Comparison of ENCODE assay signal across 8 mouse cellular contexts in the genomic region with DNA sequence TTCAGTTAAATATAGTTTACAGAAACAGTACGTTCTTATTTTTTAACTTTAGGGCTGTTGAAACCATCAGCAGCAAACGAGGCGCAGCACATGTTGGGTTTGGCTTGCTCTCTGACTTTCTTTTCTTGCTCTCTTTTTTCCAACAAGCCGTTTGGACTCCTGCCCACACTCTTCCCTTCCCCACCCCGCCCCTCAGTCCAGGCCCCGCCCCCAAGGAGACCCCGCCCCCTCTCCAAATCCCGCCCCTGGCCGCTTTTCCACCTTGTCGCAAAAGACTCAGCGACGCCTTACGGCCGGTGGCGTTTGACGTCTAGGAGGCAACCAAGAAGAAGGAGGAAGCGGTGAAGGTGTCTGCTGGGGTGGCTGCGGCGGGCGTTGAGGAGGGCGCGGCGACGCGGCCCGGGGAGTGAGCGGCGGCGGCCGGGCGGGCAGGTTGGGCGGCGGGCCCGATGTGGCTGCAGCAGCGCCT. TPM values are rescaled to one million over a fixed set of nuclear protein-coding genes. Genes with fewer than 3 reads are reported as not detected.
DNase-seq lines count a peak whose midpoint lies in the region; ATAC-seq and TF ChIP-seq lines count a peak whose summit lies in the region.

A gene (plus strand): TSS at position 320 of the 469 bp plus-strand sequence.

- peaks cover 7 to 34% of the 10 kb centered on the region in 2 experiments for H3K4me1 ChIP-seq in MEL (ENCODE audit: control insufficient read depth in 1 of 2, insufficient read depth in 2 of 2, low read length in 2 of 2)
- peaks cover 10% of the 10 kb centered on the region for H3K4me1 ChIP-seq in cerebellum, adult 2 months (ENCODE audit: control insufficient read depth, insufficient read depth, low read length)
- H3K4me1 ChIP-seq in forebrain, postnatal 0 days (ENCODE audit: insufficient read depth) = peaks cover 15% of the 10 kb centered on the region
- peaks cover 33% of the 10 kb centered on the region for H3K4me1 ChIP-seq in lung, embryonic 16.5 days (replicated peaks; ENCODE audit: control insufficient read depth, insufficient read depth, low read length)

- H3K9ac ChIP-seq in MEL (ENCODE audit: control insufficient read depth, low read depth, low read length, poor library complexity, severe bottlenecking) = peak within 1 kb of the TSS; percentile 86
- H3K9ac ChIP-seq in forebrain, postnatal 0 days = peak within 1 kb of the TSS; percentile 77
- H3K9ac ChIP-seq in lung, embryonic 16.5 days (ENCODE audit: low read length) = peak within 1 kb of the TSS; percentile 88

- H3K9me3 ChIP-seq in MEL (replicated peaks; ENCODE audit: insufficient read depth, low read length) = no peaks in the 10 kb centered on the region
- no peaks in the 10 kb centered on the region for H3K9me3 ChIP-seq in forebrain, postnatal 0 days (ENCODE audit: low read length)
- no peaks in the 10 kb centered on the region for H3K9me3 ChIP-seq in lung, embryonic 16.5 days (ENCODE audit: control insufficient read depth, low read length)

- no peak; a peak in 1 of 4 replicates for TF ChIP-seq EP300 in MEL (IDR thresholded peaks at IDR 0.05; ENCODE audit: low read depth in 1 of 2, low read length in 2 of 2)

- peak; percentile 65 for ATAC-seq in forebrain, postnatal 0 days
- ATAC-seq in lung, embryonic 16.5 days (ENCODE audit: low read depth) = peak; percentile 67

- TF ChIP-seq CTCF in MEL (IDR thresholded peaks at IDR 0.05 in 2 of 3, conservative IDR thresholded peaks at IDR 0.05 in 1 of 3; ENCODE audit: control insufficient read depth in 1 of 3, insufficient read depth in 1 of 3, low read depth in 2 of 3, low read length in 3 of 3, poor library complexity in 1 of 3, severe bottlenecking in 1 of 3) = no peak
- no peak for TF ChIP-seq CTCF in cerebellum, adult 2 months (IDR thresholded peaks at IDR 0.05; ENCODE audit: borderline replicate concordance, insufficient read depth, low read depth, low read length)
- no peak for TF ChIP-seq CTCF in forebrain, postnatal 0 days (IDR thresholded peaks at IDR 0.05; ENCODE audit: low read depth)

- peak within 1 kb of the TSS; percentile 95 for H3K4me2 ChIP-seq in forebrain, postnatal 0 days (ENCODE audit: low read depth)
- peak within 1 kb of the TSS; percentile 97 for H3K4me2 ChIP-seq in lung, embryonic 16.5 days (ENCODE audit: low read depth, low read length)

- H3K36me3 ChIP-seq in MEL (ENCODE audit: control insufficient read depth in 1 of 2, insufficient read depth in 2 of 2, low read length in 2 of 2) = peaks cover 0 to 12% of the 10 kb centered on the region in 2 experiments; a peak in 3 of 4 replicates
- peaks cover 20% of the 10 kb centered on the region for H3K36me3 ChIP-seq in forebrain, postnatal 0 days (ENCODE audit: insufficient read depth)
- peaks cover 18% of the 10 kb centered on the region for H3K36me3 ChIP-seq in lung, embryonic 16.5 days (ENCODE audit: control insufficient read depth, insufficient read depth, low read length)

- no peak for TF ChIP-seq RAD21 in MEL (IDR thresholded peaks at IDR 0.05; ENCODE audit: low read depth, low read length)

- peak; percentile 69 to 71; a peak in 3 of 4 replicates for TF ChIP-seq POLR2A in MEL (IDR thresholded peaks at IDR 0.05; ENCODE audit: control insufficient read depth in 1 of 2, insufficient read depth in 1 of 2, low read depth in 1 of 2, low read length in 2 of 2, poor library complexity in 1 of 2)
- TF ChIP-seq POLR2A in cerebellum, adult 2 months (IDR thresholded peaks at IDR 0.05; ENCODE audit: borderline replicate concordance, insufficient read depth, low read length) = peak; percentile 64; the same call in 1 of the 2 replicates

- H3K27ac ChIP-seq in MEL (ENCODE audit: control insufficient read depth, low read depth, low read length) = peak within 1 kb of the TSS; percentile 67
- peak within 1 kb of the TSS; percentile 62; the same call in 1 of the 2 replicates for H3K27ac ChIP-seq in cerebellum, adult 2 months (ENCODE audit: insufficient read depth, low read length)
- peak within 1 kb of the TSS; percentile 80 for H3K27ac ChIP-seq in forebrain, postnatal 0 days (ENCODE audit: low read depth, low read length)
- H3K27ac ChIP-seq in lung, embryonic 16.5 days (ENCODE audit: low read length) = peak within 1 kb of the TSS; percentile 92

- peaks cover 34% of the 10 kb centered on the region for H3K79me2 ChIP-seq in MEL (ENCODE audit: control insufficient read depth, insufficient read depth, low read length, poor library complexity)

- peak within 1 kb of the TSS; percentile 77 to 96 for H3K4me3 ChIP-seq in MEL (ENCODE audit: control insufficient read depth in 1 of 2, insufficient read depth in 1 of 2, low read depth in 2 of 2, low read length in 2 of 2)
- peak within 1 kb of the TSS; percentile 77 for H3K4me3 ChIP-seq in cerebellum, adult 2 months (replicated peaks; ENCODE audit: insufficient read depth, low read depth, low read length)
- H3K4me3 ChIP-seq in forebrain, postnatal 0 days (ENCODE audit: low read depth, low read length) = peak within 1 kb of the TSS; percentile 85
- H3K4me3 ChIP-seq in lung, embryonic 16.5 days (ENCODE audit: low read length) = peak within 1 kb of the TSS; percentile 84

- H3K27me3 ChIP-seq in MEL (ENCODE audit: control insufficient read depth in 1 of 2, insufficient read depth in 2 of 2, low read length in 2 of 2) = no peaks in the 10 kb centered on the region
- H3K27me3 ChIP-seq in cerebellum, adult 2 months (ENCODE audit: control insufficient read depth, insufficient read depth, low read length) = no peaks in the 10 kb centered on the region
- H3K27me3 ChIP-seq in forebrain, postnatal 0 days (ENCODE audit: insufficient read depth, low read length) = no peaks in the 10 kb centered on the region
- no peaks in the 10 kb centered on the region for H3K27me3 ChIP-seq in lung, embryonic 16.5 days (ENCODE audit: control insufficient read depth, insufficient read depth, low read depth, low read length)

- under 1% methylated on average over 33 of the region's 35 CpGs for WGBS in cerebellum, adult 2 months
- 3% methylated on average over 33 of the region's 35 CpGs for WGBS in forebrain, postnatal 0 days
- under 1% methylated on average over 32 of the region's 35 CpGs for WGBS in lung, embryonic 16.5 days

- DNase-seq in MEL (ENCODE audit: low read depth, low spot score) = peak; percentile 92
- peak; percentile 82 to 84 for DNase-seq in cerebellum, adult 2 months
- peak; percentile 91 for DNase-seq in forebrain, postnatal 0 days
- DNase-seq in heart, postnatal 4 days = peak; percentile 90
- DNase-seq in layer of hippocampus, adult 8-10 months (ENCODE audit: low spot score in 2 of 2) = peak; percentile 75 to 82
- peak; percentile 55 for DNase-seq in ovary, postnatal 10 days (ENCODE audit: low spot score)
- DNase-seq in thymus, postnatal 10 days (ENCODE audit: low spot score in 2 of 2) = peak; percentile 80 to 85

TF ChIP-seq in MEL, 35 proteins besides CTCF, POLR2A, EP300 and RAD21:
- TF ChIP-seq ETS1 (IDR thresholded peaks at IDR 0.05; ENCODE audit: low read depth, low read length) = 0 out of 2 replicates have a peak, but pooled peaks have one; percentile 7
- peak; percentile 76 for TF ChIP-seq SIN3A (IDR thresholded peaks at IDR 0.05; ENCODE audit: low read length)
- peak; percentile 44; the same call in 1 of the 2 replicates for TF ChIP-seq ZNF384 (IDR thresholded peaks at IDR 0.05; ENCODE audit: low read depth, low read length)
- peak; percentile 61; the same call in 1 of the 2 replicates for TF ChIP-seq TCF12 (IDR thresholded peaks at IDR 0.05; ENCODE audit: low read depth, low read length)
- TF ChIP-seq MXI1 (IDR thresholded peaks at IDR 0.05; ENCODE audit: low read depth, low read length) = peak; percentile 80
- TF ChIP-seq CHD1 (IDR thresholded peaks at IDR 0.05; ENCODE audit: low read depth, low read length) = 0 out of 2 replicates have a peak, but pooled peaks have one; percentile 65
- peak; percentile 84 for TF ChIP-seq NELFE (IDR thresholded peaks at IDR 0.05; ENCODE audit: low read depth, low read length)
- no peak for TF ChIP-seq MAFK (IDR thresholded peaks at IDR 0.05; ENCODE audit: borderline replicate concordance, low read depth, low read length)
- TF ChIP-seq KAT2A (conservative IDR thresholded peaks at IDR 0.05; ENCODE audit: low read depth, low read length) = peak; percentile 67
- no peak for TF ChIP-seq MEF2A (IDR thresholded peaks at IDR 0.05; ENCODE audit: extremely low read depth, insufficient replicate concordance, low read depth, low read length, poor library complexity, severe bottlenecking)
- peak; percentile 70 for TF ChIP-seq ZMIZ1 (IDR thresholded peaks at IDR 0.05; ENCODE audit: low read depth, low read length)
- no peak for TF ChIP-seq GABPA (IDR thresholded peaks at IDR 0.05; ENCODE audit: low read depth, low read length)
- TF ChIP-seq HCFC1 (IDR thresholded peaks at IDR 0.05; ENCODE audit: low read depth, low read length) = peak; percentile 84
- peak; percentile 79 for TF ChIP-seq ELF1 (IDR thresholded peaks at IDR 0.05; ENCODE audit: low read depth, low read length)
- no peak for TF ChIP-seq UBTF (IDR thresholded peaks at IDR 0.05; ENCODE audit: borderline replicate concordance, insufficient read depth, low read depth, low read length)
- peak; percentile 63 for TF ChIP-seq MAX (IDR thresholded peaks at IDR 0.05; ENCODE audit: low read length)
- TF ChIP-seq MAZ (IDR thresholded peaks at IDR 0.05; ENCODE audit: low read depth, low read length) = peak; percentile 75
- no peak for TF ChIP-seq USF2 (IDR thresholded peaks at IDR 0.05; ENCODE audit: borderline replicate concordance in 1 of 2, insufficient read depth in 1 of 2, low read depth in 1 of 2, low read length in 2 of 2)
- peak; percentile 73 for TF ChIP-seq MYC (IDR thresholded peaks at IDR 0.05; ENCODE audit: low read depth, low read length)
- TF ChIP-seq POLR2AphosphoS2 (IDR thresholded peaks at IDR 0.05; ENCODE audit: low read length) = peak; percentile 44; the same call in 1 of the 2 replicates
- TF ChIP-seq NRF1 (IDR thresholded peaks at IDR 0.05; ENCODE audit: insufficient read depth, low read depth, low read length, poor library complexity, severe bottlenecking) = 0 out of 2 replicates have a peak, but pooled peaks have one; percentile 15
- TF ChIP-seq TBP (IDR thresholded peaks at IDR 0.05; ENCODE audit: low read depth, low read length) = no peak

RNA-seq across cellular contexts. Expression of the gene that starts here (rescaled TPM):
- 41.3 and 48.3 TPM in 2 replicates for total RNA-seq in MEL (2012; rRNA removed)
- polyA plus RNA-seq in MEL (2012; ENCODE audit: insufficient read depth in 1 of 2, insufficient read length in 2 of 2, low read depth in 1 of 2, low replicate concordance in 2 of 2, missing spikeins in 1 of 2) = 10 to 100 TPM in 1 of 2 experiments, not detected in 1; 59.9 TPM
- 34.1 and 34.5 TPM in 2 replicates for polyA plus RNA-seq in cerebellum, adult 2 months (2012; rRNA removed)
- total RNA-seq in forebrain, postnatal 0 days (2014; rRNA removed) = 43.4 and 57.7 TPM in 2 replicates
- polyA plus RNA-seq in forebrain, postnatal 0 days (2015; fragmentation: Nextera tagmentation; extraction: Ambion mirVana) = 12.0 and 12.8 TPM in 2 replicates
- total RNA-seq in heart, postnatal 4 days (2021) = 10 to 100 TPM; 46.8 to 49.3 TPM
- 10 to 100 TPM; 26.0 to 30.2 (median 28.1) TPM for total RNA-seq in layer of hippocampus, adult 8-10 months (2022)
- polyA plus RNA-seq in lung, embryonic 16.5 days (2015; fragmentation: Nextera tagmentation; extraction: Ambion mirVana) = 9.2 and 11.7 TPM in 2 replicates

Comparison
In these comparisons a context has a peak if more than half of its experiments do, and no peak if none do; other contexts are left out.
1. Peak in every context shown above with its lines: DNase-seq, ATAC-seq, H3K4me3 ChIP-seq and H3K27ac ChIP-seq.